Mouse (Mus musculus): ENCODE measurements around the gene Nek8. TPM values are rescaled to one million over a fixed set of nuclear protein-coding genes. Genes with fewer than 3 reads are reported as not detected.
A peak's percentile ranks its signal among the peaks of the same experiment; 100 is the strongest.
"Not testable (repeated sequence)": the region's sequence is repeated elsewhere in the genome, so short reads cannot be mapped to it uniquely, and the experiment has no call there.

The Nek8 gene
- polyA plus RNA-seq, 1 experiment: 10.4 TPM

- WGBS: 52% methylated on average over 1 of the region's 1 CpGs
- Histone ChIP-seq H3K4me3 (replicated peaks; ENCODE audit: control insufficient read depth, low read depth, low read length) (no peak overlapping the region), H3K27ac (ENCODE audit: control insufficient read depth, insufficient read depth, low read depth, low read length, poor library complexity) (no peak overlapping the region), H3K4me1 (ENCODE audit: control insufficient read depth, insufficient read depth, low read length) (peaks cover 8% of the 10 kb centered on the region)
- no peak for TF ChIP-seq POLR2A (IDR thresholded peaks at IDR 0.05; ENCODE audit: borderline replicate concordance, control insufficient read depth, low read depth, low read length)
- TF ChIP-seq CTCF (IDR thresholded peaks at IDR 0.05; ENCODE audit: control insufficient read depth, insufficient read depth, low read length): no peak
Measured at GRCm38 (mm10) chr11:78136132-78136531, 40.3 kb downstream of the Nek8 start.

GRCm38 (mm10) chr11:78135314-78135713 is 41.2 kb downstream of the Nek8 start:
- H3K4me1 ChIP-seq (ENCODE audit: control insufficient read depth, insufficient read depth, low read length); H3K27ac ChIP-seq (ENCODE audit: control insufficient read depth, insufficient read depth, low read depth, low read length, poor library complexity): not testable (repeated sequence)
- WGBS: 75% methylated on average over 7 of the region's 7 CpGs
- H3K4me3 ChIP-seq (replicated peaks; ENCODE audit: control insufficient read depth, low read depth, low read length): peak overlapping the region; percentile 31

DNA sequence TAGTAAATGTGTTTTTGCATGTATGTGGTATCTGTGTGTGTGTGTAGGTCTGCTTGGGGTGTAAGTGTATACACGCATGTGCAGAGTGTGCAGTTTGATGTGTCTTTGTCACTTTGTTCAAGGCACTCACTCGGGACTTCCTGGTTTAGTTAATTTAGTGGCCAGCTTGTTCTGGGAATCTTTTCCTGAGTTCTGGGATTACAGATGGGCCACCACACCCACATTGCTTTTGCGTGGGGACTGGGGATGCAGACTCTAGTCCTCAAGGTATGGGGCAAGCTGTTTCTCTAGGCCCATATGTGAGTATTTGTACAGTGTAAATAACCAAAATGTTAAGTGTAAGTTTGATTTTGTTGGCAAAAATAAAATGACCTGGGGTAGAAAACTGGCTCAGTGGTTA is 42.1 kb downstream of the Nek8 start:
- Histone ChIP-seq H3K4me3 (replicated peaks; ENCODE audit: control insufficient read depth, low read depth, low read length) (no peak overlapping the region), H3K4me1 (ENCODE audit: control insufficient read depth, insufficient read depth, low read length) (peaks cover 8% of the 10 kb centered on the region), H3K27ac (ENCODE audit: control insufficient read depth, insufficient read depth, low read depth, low read length, poor library complexity) (no peak overlapping the region)
- WGBS: 68% methylated on average over 3 of the region's 3 CpGs
- TF ChIP-seq CTCF (IDR thresholded peaks at IDR 0.05; ENCODE audit: control insufficient read depth, insufficient read depth, low read length): no peak
- TF ChIP-seq POLR2A (IDR thresholded peaks at IDR 0.05; ENCODE audit: borderline replicate concordance, control insufficient read depth, low read depth, low read length): no peak

DNA sequence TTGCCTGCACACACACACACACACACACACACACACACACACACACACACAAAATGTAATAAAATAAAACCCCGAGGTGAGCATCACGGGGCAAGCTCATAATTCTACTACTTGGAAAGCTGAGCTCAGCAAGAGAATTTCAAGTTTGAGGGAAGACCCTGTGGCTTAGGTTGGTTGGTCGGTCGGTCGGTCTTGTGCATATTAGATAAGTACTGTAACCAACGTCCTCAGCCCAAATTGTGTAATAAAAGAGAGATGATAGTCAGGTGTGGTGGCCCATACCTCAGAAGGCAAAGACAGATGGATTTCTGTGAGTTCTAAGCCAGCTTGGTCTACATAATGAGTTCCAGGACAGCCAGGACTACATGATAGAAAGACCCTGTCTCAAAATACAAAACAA is 42.6 kb downstream of the Nek8 start:
- no peak overlapping the region for H3K4me3 ChIP-seq (replicated peaks; ENCODE audit: control insufficient read depth, low read depth, low read length)
- WGBS: 43% methylated on average over 6 of the region's 6 CpGs
- TF ChIP-seq POLR2A (IDR thresholded peaks at IDR 0.05; ENCODE audit: borderline replicate concordance, control insufficient read depth, low read depth, low read length) (no peak), CTCF (IDR thresholded peaks at IDR 0.05; ENCODE audit: control insufficient read depth, insufficient read depth, low read length) (no peak)
- peaks cover 8% of the 10 kb centered on the region for H3K4me1 ChIP-seq (ENCODE audit: control insufficient read depth, insufficient read depth, low read length)
- H3K27ac ChIP-seq (ENCODE audit: control insufficient read depth, insufficient read depth, low read depth, low read length, poor library complexity): no peak overlapping the region

DNA sequence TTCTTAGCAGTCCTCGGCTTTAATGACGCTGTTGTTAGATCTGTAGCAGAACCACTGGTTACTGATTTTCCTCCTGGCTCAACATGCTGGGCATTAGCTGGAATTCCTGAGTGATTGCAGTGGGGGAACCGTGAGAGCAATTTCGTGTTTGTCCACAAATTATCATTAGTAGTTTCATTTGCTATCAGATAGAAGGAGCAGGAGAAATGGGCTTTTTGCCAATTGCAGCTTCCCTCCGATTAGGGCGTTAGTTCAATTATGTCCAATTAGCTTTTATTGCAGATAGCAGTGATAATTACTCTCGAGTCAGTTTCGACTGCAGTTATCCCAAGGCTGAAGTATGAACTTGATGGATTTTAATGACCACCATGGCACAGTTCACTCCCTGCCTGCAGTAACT is 47.0 kb downstream of the Nek8 start:
- peaks cover 12% of the 10 kb centered on the region for H3K4me1 ChIP-seq (ENCODE audit: control insufficient read depth, insufficient read depth, low read length)
- no peak overlapping the region for H3K27ac ChIP-seq (ENCODE audit: control insufficient read depth, insufficient read depth, low read depth, low read length, poor library complexity)
- TF ChIP-seq POLR2A (IDR thresholded peaks at IDR 0.05; ENCODE audit: borderline replicate concordance, control insufficient read depth, low read depth, low read length): no peak
- no peak for TF ChIP-seq CTCF (IDR thresholded peaks at IDR 0.05; ENCODE audit: control insufficient read depth, insufficient read depth, low read length)
- no peak overlapping the region for H3K4me3 ChIP-seq (replicated peaks; ENCODE audit: control insufficient read depth, low read depth, low read length)
- 63% methylated on average over 8 of the region's 8 CpGs for WGBS

DNA sequence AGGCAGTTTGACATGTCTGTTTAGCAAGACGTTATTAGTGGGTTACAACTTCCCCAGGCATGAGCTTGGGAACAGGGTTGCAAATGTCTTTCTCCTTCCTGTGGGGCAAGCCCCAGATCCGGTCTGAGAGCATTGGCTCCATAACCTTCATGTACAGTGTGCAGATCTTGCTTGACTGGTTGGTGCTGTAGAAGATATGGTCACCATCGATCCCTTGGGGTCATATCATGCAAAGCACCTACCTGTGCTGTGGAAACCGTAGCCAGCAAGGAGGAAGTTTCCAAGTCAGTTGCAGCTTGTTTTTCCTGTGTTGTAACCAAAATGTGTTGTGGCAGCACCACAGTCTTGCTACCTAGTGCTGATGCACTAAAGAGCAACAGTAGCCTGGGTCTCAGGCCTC is 49.7 kb downstream of the Nek8 start:
- 13% methylated on average over 4 of the region's 4 CpGs for WGBS
- TF ChIP-seq CTCF (IDR thresholded peaks at IDR 0.05; ENCODE audit: control insufficient read depth, insufficient read depth, low read length): no peak
- TF ChIP-seq POLR2A (IDR thresholded peaks at IDR 0.05; ENCODE audit: borderline replicate concordance, control insufficient read depth, low read depth, low read length): no peak
- Histone ChIP-seq H3K4me1 (ENCODE audit: control insufficient read depth, insufficient read depth, low read length) (peaks cover 5% of the 10 kb centered on the region; the same call in 1 of the 2 replicates), H3K27ac (ENCODE audit: control insufficient read depth, insufficient read depth, low read depth, low read length, poor library complexity) (peak overlapping the region; percentile 75; the same call in 1 of the 2 replicates), H3K4me3 (replicated peaks; ENCODE audit: control insufficient read depth, low read depth, low read length) (no peak overlapping the region)

- Histone ChIP-seq H3K27ac (ENCODE audit: control insufficient read depth, insufficient read depth, low read depth, low read length, poor library complexity) (peak overlapping the region; percentile 47; the same call in 1 of the 2 replicates), H3K4me1 (ENCODE audit: control insufficient read depth, insufficient read depth, low read length) (peaks cover 5% of the 10 kb centered on the region; the same call in 1 of the 2 replicates), H3K4me3 (replicated peaks; ENCODE audit: control insufficient read depth, low read depth, low read length) (no peak overlapping the region)
- TF ChIP-seq CTCF (IDR thresholded peaks at IDR 0.05; ENCODE audit: control insufficient read depth, insufficient read depth, low read length) (no peak), POLR2A (IDR thresholded peaks at IDR 0.05; ENCODE audit: borderline replicate concordance, control insufficient read depth, low read depth, low read length) (no peak)
- WGBS: 6% methylated on average over 6 of the region's 6 CpGs
Measured at GRCm38 (mm10) chr11:78125691-78126090, 50.8 kb downstream of the Nek8 start.

DNA sequence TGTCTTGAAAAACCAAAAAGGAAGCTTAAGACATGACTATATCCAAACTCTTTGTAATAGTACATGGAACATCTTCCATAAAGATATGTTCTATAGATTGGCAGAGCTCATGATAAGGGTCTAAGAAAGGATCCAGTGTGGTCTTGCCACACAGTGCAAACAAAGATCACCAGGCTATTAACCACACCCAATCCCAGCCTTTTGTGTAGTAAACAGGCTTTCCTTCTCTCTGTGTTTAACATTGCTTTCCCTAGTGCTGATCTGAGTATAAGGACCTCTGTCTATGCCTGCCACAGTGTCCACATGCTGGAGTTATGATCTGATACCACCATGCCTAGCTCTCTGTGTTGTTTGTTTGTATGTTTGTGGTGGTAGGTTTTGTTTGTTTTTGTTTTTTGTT is 52.7 kb downstream of the Nek8 start:
- Histone ChIP-seq H3K27ac (ENCODE audit: control insufficient read depth, insufficient read depth, low read depth, low read length, poor library complexity) (no peak overlapping the region), H3K4me1 (ENCODE audit: control insufficient read depth, insufficient read depth, low read length) (peaks cover 5% of the 10 kb centered on the region; the same call in 1 of the 2 replicates), H3K4me3 (replicated peaks; ENCODE audit: control insufficient read depth, low read depth, low read length) (no peak overlapping the region)
- TF ChIP-seq CTCF (IDR thresholded peaks at IDR 0.05; ENCODE audit: control insufficient read depth, insufficient read depth, low read length) (no peak), POLR2A (IDR thresholded peaks at IDR 0.05; ENCODE audit: borderline replicate concordance, control insufficient read depth, low read depth, low read length) (no peak)

DNA sequence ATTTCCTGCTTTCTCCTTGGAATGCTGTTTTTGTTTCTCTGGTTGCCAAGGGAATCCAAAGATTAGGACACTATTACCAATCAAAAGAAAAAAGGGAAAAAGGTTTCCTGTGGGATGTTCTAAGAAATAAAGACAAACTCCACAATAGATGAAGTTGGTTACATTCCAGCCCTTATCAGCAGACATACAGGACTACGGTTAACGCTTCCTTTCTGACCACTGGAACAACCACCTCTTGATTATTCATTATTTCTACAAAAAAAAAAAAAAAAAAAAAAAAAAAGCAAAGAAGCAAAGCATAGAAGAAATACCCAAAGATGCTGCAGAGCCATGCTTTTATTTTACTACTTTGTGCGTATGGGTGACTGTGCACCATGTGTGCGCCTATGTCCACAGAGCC is 53.7 kb downstream of the Nek8 start:
- TF ChIP-seq CTCF (IDR thresholded peaks at IDR 0.05; ENCODE audit: control insufficient read depth, insufficient read depth, low read length) (no peak), POLR2A (IDR thresholded peaks at IDR 0.05; ENCODE audit: borderline replicate concordance, control insufficient read depth, low read depth, low read length) (no peak)
- H3K4me3 ChIP-seq (replicated peaks; ENCODE audit: control insufficient read depth, low read depth, low read length): no peak overlapping the region
- no peak overlapping the region for H3K27ac ChIP-seq (ENCODE audit: control insufficient read depth, insufficient read depth, low read depth, low read length, poor library complexity)
- WGBS: 46% methylated on average over 4 of the region's 4 CpGs
- H3K4me1 ChIP-seq (ENCODE audit: control insufficient read depth, insufficient read depth, low read length): peaks cover 6% of the 10 kb centered on the region; the same call in 1 of the 2 replicates
